Mouse (Mus musculus) E14TG2a.4 (cell line): ENCODE results near the gene Eras.
"Not testable (repeated sequence)": the region's sequence is repeated elsewhere in the genome, so short reads cannot be mapped to it uniquely, and the experiment has no call there.

ENCODE experiments used
- CTCF ChIP-seq: conservative IDR thresholded peaks from 2 replicates; pipeline ENCODE4 v1.5.1; 2014; ENCODE audit warnings: low read length
- NANOG ChIP-seq: IDR thresholded peaks from 2 replicates; pipeline ENCODE4 v1.6.1; 2014; ENCODE audit warnings: borderline replicate concordance, low read length, mixed read lengths
- POU5F1 ChIP-seq: IDR thresholded peaks from 2 replicates; pipeline ENCODE4 v1.6.1; 2014; ENCODE audit warnings: low read length, borderline replicate concordance

GRCm38 (mm10) chrX:7909242-7909641, 19.2 kb downstream of the Eras start, which contains the start of gene Gm10490:
- TF ChIP-seq CTCF, POU5F1, NANOG: not testable (repeated sequence)
